Mouse (Mus musculus) bone marrow macrophage, adult 2 months (primary cell): ENCODE data around the gene Fndc3a.

Experiments
- CTCF ChIP-seq: IDR thresholded peaks from 2 replicates; pipeline ENCODE4 v1.5.1; 2012; ENCODE audit warnings: low read depth, mild to moderate bottlenecking, low read length, moderate library complexity
- POLR2A ChIP-seq: IDR thresholded peaks from 2 replicates; pipeline ENCODE4 v1.6.1; 2012; ENCODE audit warnings: mild to moderate bottlenecking, low read depth, low read length, borderline replicate concordance

GRCm38 (mm10) chr14:72519561-72519960, 190.2 kb downstream of the Fndc3a start:
- no peak for TF ChIP-seq CTCF
- TF ChIP-seq POLR2A: no peak
